Mouse (Mus musculus): ENCODE measurements at regions not wholly inside any gene's neighbourhood (a gene's known extent, or its start where the extent isn't known, plus 50 kb on each side); places are given as distances from the start of the nearest gene placed in this dataset.

- no peak for TF ChIP-seq MXI1 (IDR thresholded peaks at IDR 0.05; ENCODE audit: low read depth, low read length)
- TF ChIP-seq JUND (IDR thresholded peaks at IDR 0.05; ENCODE audit: low read depth, low read length), result no peak
- TF ChIP-seq SIN3A (IDR thresholded peaks at IDR 0.05; ENCODE audit: low read length), result no peak
- TF ChIP-seq CTCF (IDR thresholded peaks at IDR 0.05 in 2 of 3, conservative IDR thresholded peaks at IDR 0.05 in 1 of 3; ENCODE audit: control insufficient read depth in 1 of 3, insufficient read depth in 1 of 3, low read depth in 2 of 3, low read length in 3 of 3, poor library complexity in 1 of 3, severe bottlenecking in 1 of 3), result no peak
- no peak for TF ChIP-seq ZC3H11A (IDR thresholded peaks at IDR 0.05; ENCODE audit: low read depth, low read length)
- no peak for TF ChIP-seq POLR2AphosphoS2 (IDR thresholded peaks at IDR 0.05; ENCODE audit: low read length)
- no peak for TF ChIP-seq EP300 (IDR thresholded peaks at IDR 0.05; ENCODE audit: low read depth in 1 of 2, low read length in 2 of 2)
- no peak for TF ChIP-seq RCOR1 (IDR thresholded peaks at IDR 0.05; ENCODE audit: low read depth, low read length)
- no peak for TF ChIP-seq GABPA (IDR thresholded peaks at IDR 0.05; ENCODE audit: low read depth, low read length)
These were observed 98.0 kb downstream of the Tex36 start for GRCm38 (mm10) chr7:133503946-133504345.
